Mouse (Mus musculus): Measurements from ENCODE around the gene Kank2. TPM values are rescaled to one million over a fixed set of nuclear protein-coding genes. Genes with fewer than 3 reads are reported as not detected.

Kank2 gene
- total and polyA plus RNA-seq, 3 experiments: 0.09 to 2.3 (median 0.60) TPM

DNA sequence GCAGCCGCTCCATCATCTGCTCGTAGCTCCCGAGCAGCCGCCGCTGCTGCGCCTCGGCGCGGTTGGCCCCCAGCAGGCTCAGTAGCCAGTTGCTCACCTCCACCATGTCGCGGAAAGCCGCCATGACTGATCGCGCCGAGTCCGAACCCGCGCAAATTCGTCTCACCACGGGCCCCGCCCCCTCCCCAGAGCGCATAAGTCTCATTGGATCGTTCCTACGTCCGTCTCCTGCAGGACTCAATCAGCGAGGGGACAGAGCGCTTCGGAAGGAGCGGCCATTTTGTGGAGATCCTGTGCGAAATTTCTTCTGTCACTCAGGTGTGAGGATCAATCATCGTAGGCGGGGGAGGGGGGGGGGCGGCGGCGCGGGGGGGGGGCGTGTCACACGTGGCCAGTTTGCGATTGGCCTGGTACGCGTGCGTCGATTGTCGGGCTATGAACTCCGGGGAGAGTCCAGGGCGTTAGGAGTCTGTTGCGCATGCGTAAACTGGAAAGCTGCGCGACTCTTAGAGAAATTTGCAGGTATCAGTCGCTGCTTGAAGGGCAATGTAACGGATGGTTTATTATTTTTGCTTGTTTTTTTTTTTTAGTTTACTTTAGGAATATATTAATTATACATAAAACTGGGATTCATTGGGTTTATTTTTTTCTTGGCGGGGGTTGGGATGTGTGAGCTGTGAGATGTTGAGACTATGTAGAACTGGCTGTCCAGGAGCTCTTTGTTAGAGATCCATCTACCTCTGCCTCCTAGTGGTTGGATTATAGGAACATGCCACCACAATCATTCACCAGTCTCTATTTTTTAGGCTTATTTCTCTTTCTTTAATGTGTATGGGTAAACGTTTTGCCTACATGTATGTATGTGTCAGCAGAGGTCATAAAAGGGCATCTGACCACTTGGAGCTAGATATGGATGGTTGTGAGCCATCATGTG, 38.1 kb downstream of the Kank2 start, which contains the start of gene Spc24 (continued):
- TF ChIP-seq RCOR1 (conservative IDR thresholded peaks at IDR 0.05; ENCODE audit: low read depth, low read length): 0 out of 2 replicates have a peak, but pooled peaks have one; percentile 28
- TF ChIP-seq EP300 (IDR thresholded peaks at IDR 0.05; ENCODE audit: low read length): no peak
- TF ChIP-seq KAT2A (IDR thresholded peaks at IDR 0.05; ENCODE audit: insufficient replicate concordance, low read length): peak; percentile 39; the same call in 1 of the 2 replicates
- TF ChIP-seq E2F4 (IDR thresholded peaks at IDR 0.05; ENCODE audit: insufficient replicate concordance, low read depth, low read length): peak; percentile 90; the same call in 1 of the 2 replicates
- peak; percentile 57 for TF ChIP-seq RAD21 (IDR thresholded peaks at IDR 0.05; ENCODE audit: low read depth, low read length)
- peak in 1 of 2 experiments; percentile 76; a peak in 3 of 4 replicates for TF ChIP-seq CTCF (conservative IDR thresholded peaks at IDR 0.05 in 1 of 2, IDR thresholded peaks at IDR 0.05 in 1 of 2; ENCODE audit: low read depth in 2 of 2, low read length in 2 of 2)
- TF ChIP-seq UBTF (IDR thresholded peaks at IDR 0.05; ENCODE audit: low read depth, low read length): no peak
- peak; percentile 43 for TF ChIP-seq HCFC1 (IDR thresholded peaks at IDR 0.05; ENCODE audit: low read depth, low read length)
- TF ChIP-seq MAX (IDR thresholded peaks at IDR 0.05; ENCODE audit: low read length): peak; percentile 42; the same call in 1 of the 2 replicates

DNA sequence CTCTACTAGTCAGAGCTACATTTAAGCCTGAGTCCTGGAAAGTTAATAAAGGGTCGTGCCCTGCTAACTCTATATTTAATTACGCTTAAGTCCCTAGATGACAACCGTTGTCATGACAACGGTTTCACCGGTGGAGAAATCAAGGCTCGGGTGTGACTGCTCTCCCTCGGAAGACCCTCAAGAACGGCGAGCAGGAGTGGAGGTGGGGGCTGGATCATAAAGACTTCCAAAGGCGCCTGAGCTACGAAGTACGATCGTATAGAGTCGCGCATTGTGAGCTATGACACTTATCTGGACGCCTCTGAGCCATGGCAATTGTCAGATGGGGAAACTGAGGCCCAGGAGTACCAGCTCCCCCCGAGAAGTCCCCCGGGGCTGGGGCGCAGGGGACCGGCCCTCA, 38.8 kb downstream of the Kank2 start:
- Histone ChIP-seq H3K4me2 (ENCODE audit: insufficient read depth, low read depth, poor library complexity, severe bottlenecking) (peak overlapping the region; percentile 90), H3K4me3 (replicated peaks in 1 of 3; ENCODE audit: low read depth in 2 of 3, low read length in 2 of 3, poor library complexity in 1 of 3) (peak overlapping the region; percentile 80 to 93 (median 88)), H3K9me3 (replicated peaks; ENCODE audit: low read length) (no peaks in the 10 kb centered on the region), H3K27me3 (replicated peaks) (no peaks in the 10 kb centered on the region), H3K79me2 (replicated peaks; ENCODE audit: control insufficient read depth, extremely low read depth, insufficient read depth, poor library complexity, severe bottlenecking) (peaks cover 14% of the 10 kb centered on the region; the same call in 1 of the 2 replicates), H3K9ac (ENCODE audit: insufficient read depth, low read depth) (peak overlapping the region; percentile 93), H3K4me1 (ENCODE audit: control insufficient read depth in 1 of 2, insufficient read depth in 2 of 2) (peaks cover 4 to 30% of the 10 kb centered on the region in 2 experiments), H3K27ac (ENCODE audit: insufficient read depth, low read depth) (peak overlapping the region; percentile 17; the same call in 1 of the 2 replicates), H3K36me3 (replicated peaks in 1 of 2; ENCODE audit: control insufficient read depth in 1 of 2, insufficient read depth in 1 of 2, low read length in 1 of 2) (peaks cover 13 to 30% of the 10 kb centered on the region in 2 experiments)
- in situ Hi-C loops (cut with MboI; ENCODE audit: low pct_ligation_motif_present, low pct_unique_long_range_greater_than_20kb, low sequenced_read_pairs) (no loop called here), dilution Hi-C loops (cut with MboI; ENCODE audit: extremely low pct_ligation_motif_present, extremely low pct_unique_long_range_greater_than_20kb, low sequenced_read_pairs) (no loop called here)
- TF ChIP-seq CHD1 (IDR thresholded peaks at IDR 0.05; ENCODE audit: low read depth, low read length) (no peak), MAX (IDR thresholded peaks at IDR 0.05; ENCODE audit: low read length) (no peak), CHD2 (IDR thresholded peaks at IDR 0.05; ENCODE audit: low read length) (no peak), HCFC1 (IDR thresholded peaks at IDR 0.05; ENCODE audit: low read depth, low read length) (no peak), MXI1 (IDR thresholded peaks at IDR 0.05; ENCODE audit: low read depth, low read length) (no peak), ZNF384 (IDR thresholded peaks at IDR 0.05; ENCODE audit: low read depth, low read length) (no peak), SMC3 (IDR thresholded peaks at IDR 0.05; ENCODE audit: low read depth, low read length) (no peak), RAD21 (IDR thresholded peaks at IDR 0.05; ENCODE audit: low read depth, low read length) (no peak), POLR2A (IDR thresholded peaks at IDR 0.05; ENCODE audit: low read depth, low read length) (no peak), JUND (conservative IDR thresholded peaks at IDR 0.05; ENCODE audit: low read depth, low read length) (no peak)
- no peak for DNase-seq (ENCODE audit: extremely low read depth)
